Mouse (Mus musculus): ENCODE results near the gene Hoxa4. TPM values are rescaled to one million over a fixed set of nuclear protein-coding genes. Genes with fewer than 3 reads are reported as not detected.

The Hoxa4 gene
- total and polyA plus RNA-seq, 2 experiments from 2014 or later: 0.22 TPM; not detected in 1

DNA sequence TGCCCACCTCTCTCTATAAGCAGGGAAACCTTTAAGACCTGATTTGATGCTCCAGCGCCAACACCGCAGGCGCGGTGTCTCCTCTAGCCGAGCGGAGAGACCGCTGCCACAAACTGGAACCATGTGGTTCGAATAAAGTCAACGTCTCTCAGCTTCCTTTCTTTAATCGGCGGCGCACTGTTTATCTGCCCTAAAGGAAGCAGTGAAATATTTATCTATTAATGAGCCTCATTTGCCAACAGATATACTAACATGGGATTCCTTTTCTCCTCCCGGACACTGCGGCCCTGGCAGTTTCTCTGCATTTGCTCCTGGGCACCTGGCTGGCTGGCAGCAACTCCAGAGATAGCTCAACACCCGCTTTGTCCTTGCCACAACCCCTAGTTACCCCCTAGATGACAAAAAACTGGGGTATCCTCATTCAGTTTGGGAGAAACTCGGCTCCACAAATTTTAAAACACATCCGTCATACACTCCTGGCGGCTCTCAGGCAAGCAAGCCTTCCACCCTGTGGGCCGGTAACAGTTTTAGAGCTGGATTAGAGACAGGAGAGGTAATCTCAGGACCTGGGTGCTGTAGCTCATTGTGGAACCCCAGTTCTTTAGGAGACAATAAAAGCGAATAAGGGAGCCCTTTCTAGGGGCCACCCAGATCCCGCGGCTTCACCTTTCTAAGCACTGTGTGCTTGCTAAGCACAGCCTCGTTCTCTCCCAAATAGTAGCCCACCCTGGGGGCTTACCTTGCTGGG, 26.5 kb upstream of the Hoxa4 start:
- Histone ChIP-seq H3K4me1 (ENCODE audit: insufficient read depth, low read length) (no peaks in the 10 kb centered on the region), H3K27me3 (ENCODE audit: insufficient read depth, low read length) (peaks cover 97% of the 10 kb centered on the region), H3K27ac (ENCODE audit: low read depth, low read length) (no peak overlapping the region), H3K9ac (replicated peaks; ENCODE audit: low read length, poor library complexity, severe bottlenecking) (no peak overlapping the region), H3K4me2 (ENCODE audit: low read depth, low read length, poor library complexity, severe bottlenecking) (no peak overlapping the region), H3K36me3 (ENCODE audit: insufficient read depth, low read length) (no peaks in the 10 kb centered on the region), H3K9me3 (ENCODE audit: low read length) (no peaks in the 10 kb centered on the region), H3K4me3 (ENCODE audit: low read depth, low read length) (no peak overlapping the region)
- no peak for ATAC-seq (ENCODE audit: low FRiP score)
- DNase-seq (ENCODE audit: low spot score): no peak
- no peak for TF ChIP-seq CTCF (IDR thresholded peaks at IDR 0.05)
- WGBS: 5% methylated on average over 23 of the region's 23 CpGs

DNA sequence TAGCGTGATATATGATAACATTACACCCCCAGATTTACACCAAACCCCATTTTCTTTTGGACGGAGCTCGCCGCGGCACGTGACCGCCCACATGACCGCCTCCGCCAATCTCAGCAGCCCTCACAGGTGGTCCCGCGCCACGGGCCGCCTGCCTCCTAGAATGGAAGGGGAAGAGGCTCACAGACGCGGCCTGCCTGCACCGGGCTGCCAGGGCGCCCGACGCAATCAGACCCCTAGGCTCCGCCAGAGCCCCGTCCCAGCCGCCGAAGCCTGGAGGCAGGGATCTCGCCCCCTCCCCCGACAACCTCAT, 25.9 kb upstream of the Hoxa4 start:
- 1% methylated on average over 25 of the region's 25 CpGs for WGBS
- Histone ChIP-seq H3K9me3 (ENCODE audit: low read length) (no peaks in the 10 kb centered on the region), H3K27ac (ENCODE audit: low read depth, low read length) (no peak overlapping the region), H3K9ac (replicated peaks; ENCODE audit: low read length, poor library complexity, severe bottlenecking) (no peak overlapping the region), H3K4me1 (ENCODE audit: insufficient read depth, low read length) (no peaks in the 10 kb centered on the region), H3K4me2 (ENCODE audit: low read depth, low read length, poor library complexity, severe bottlenecking) (no peak overlapping the region), H3K36me3 (ENCODE audit: insufficient read depth, low read length) (no peaks in the 10 kb centered on the region), H3K27me3 (ENCODE audit: insufficient read depth, low read length) (peaks cover 98% of the 10 kb centered on the region), H3K4me3 (ENCODE audit: low read depth, low read length) (0 out of 2 replicates have a peak overlapping the region, but pooled peaks have one; percentile 2)
- no peak for TF ChIP-seq CTCF (IDR thresholded peaks at IDR 0.05)
- no peak for DNase-seq (ENCODE audit: low spot score)
- no peak for ATAC-seq (ENCODE audit: low FRiP score)

DNA sequence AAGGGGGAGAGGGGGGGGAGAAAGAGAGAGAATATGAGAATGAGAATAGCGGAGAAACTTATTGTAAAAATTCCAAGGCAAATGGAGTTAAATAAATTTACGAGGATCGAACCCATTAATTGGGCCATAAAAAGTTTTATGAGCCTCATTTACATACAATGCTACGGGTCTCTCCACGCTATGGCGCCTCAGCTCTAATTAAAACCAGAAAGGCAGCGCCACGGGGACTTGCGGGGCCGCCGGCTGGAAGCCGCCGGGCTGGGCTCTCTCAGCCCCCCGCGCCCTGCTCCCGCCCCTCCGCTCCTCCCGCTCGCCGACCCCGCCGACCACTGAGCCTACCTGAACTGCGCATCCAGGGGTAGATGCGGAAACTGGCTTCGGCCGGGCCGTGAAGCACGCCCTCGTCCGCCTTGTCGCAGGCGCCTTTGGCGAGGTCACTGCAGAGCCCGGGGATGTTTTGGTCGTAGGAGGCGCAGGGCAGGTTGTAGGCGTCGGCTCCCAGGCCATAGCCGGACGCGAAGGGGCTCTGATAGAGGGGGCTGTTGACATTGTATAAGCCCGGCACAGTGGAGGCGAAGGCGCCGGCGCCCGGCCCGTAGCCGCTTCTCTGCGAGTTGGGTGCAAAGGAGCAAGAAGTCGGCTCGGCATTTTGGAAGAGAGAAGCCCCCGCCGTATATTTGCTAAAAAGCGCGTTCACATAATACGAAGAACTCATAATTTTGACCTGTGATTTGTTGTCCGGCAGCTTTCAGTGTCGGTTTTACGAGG, 25.3 kb upstream of the Hoxa4 start:
- Histone ChIP-seq H3K4me3 (ENCODE audit: low read depth, low read length) (0 out of 2 replicates have a peak overlapping the region, but pooled peaks have one; percentile 2), H3K4me2 (ENCODE audit: low read depth, low read length, poor library complexity, severe bottlenecking) (no peak overlapping the region), H3K9me3 (ENCODE audit: low read length) (no peaks in the 10 kb centered on the region), H3K27me3 (ENCODE audit: insufficient read depth, low read length) (peaks cover 96% of the 10 kb centered on the region), H3K27ac (ENCODE audit: low read depth, low read length) (no peak overlapping the region), H3K4me1 (ENCODE audit: insufficient read depth, low read length) (no peaks in the 10 kb centered on the region), H3K9ac (replicated peaks; ENCODE audit: low read length, poor library complexity, severe bottlenecking) (no peak overlapping the region), H3K36me3 (ENCODE audit: insufficient read depth, low read length) (no peaks in the 10 kb centered on the region)
- no peak for ATAC-seq (ENCODE audit: low FRiP score)
- no peak for DNase-seq (ENCODE audit: low spot score)
- TF ChIP-seq CTCF (IDR thresholded peaks at IDR 0.05): no peak
- WGBS: 3% methylated on average over 59 of the region's 60 CpGs

DNA sequence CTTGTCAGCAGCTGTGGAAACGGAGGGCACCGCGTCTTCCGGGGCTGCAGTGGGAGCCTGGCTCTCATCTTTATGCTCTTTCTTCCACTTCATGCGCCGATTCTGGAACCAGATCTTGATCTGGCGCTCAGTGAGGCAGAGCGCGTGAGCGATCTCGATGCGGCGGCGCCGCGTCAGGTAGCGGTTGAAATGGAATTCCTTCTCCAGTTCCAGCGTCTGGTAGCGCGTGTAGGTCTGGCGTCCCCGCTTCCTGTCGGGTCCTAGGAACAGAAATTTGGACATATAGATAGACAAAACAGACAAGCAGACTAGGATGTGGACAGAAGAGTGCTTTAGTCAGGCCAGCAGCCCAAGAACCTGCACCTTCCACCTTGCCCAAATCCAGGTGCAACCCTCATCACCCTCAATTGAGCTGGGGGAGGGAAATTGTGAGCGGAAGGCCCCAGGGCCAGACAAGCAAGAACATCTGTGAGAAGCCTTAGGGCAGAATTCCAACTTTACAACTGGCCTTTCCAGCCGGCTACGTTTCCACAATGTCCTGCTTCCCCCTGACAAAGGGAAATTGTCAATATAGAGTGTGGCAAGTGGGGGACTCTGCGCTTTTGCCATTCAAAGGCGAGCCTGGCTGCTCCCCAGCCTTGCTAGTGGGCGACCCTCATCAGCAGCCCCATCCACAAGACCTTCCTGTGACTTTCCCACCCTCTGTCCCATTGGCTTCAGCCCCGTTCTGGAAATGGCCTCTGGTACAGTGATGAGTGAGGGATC, 24.4 kb upstream of the Hoxa4 start:
- peaks cover 99% of the 10 kb centered on the region for H3K27me3 ChIP-seq (ENCODE audit: insufficient read depth, low read length)
- H3K27ac ChIP-seq (ENCODE audit: low read depth, low read length): no peak overlapping the region
- no peaks in the 10 kb centered on the region for H3K4me1 ChIP-seq (ENCODE audit: insufficient read depth, low read length)
- H3K4me3 ChIP-seq (ENCODE audit: low read depth, low read length): no peak overlapping the region
- no peaks in the 10 kb centered on the region for H3K36me3 ChIP-seq (ENCODE audit: insufficient read depth, low read length)
- no peak overlapping the region for H3K9ac ChIP-seq (replicated peaks; ENCODE audit: low read length, poor library complexity, severe bottlenecking)
- ATAC-seq (ENCODE audit: low FRiP score): no peak
- no peak for DNase-seq (ENCODE audit: low spot score)
- 3% methylated on average over 30 of the region's 30 CpGs for WGBS
- no peak overlapping the region for H3K4me2 ChIP-seq (ENCODE audit: low read depth, low read length, poor library complexity, severe bottlenecking)
- no peaks in the 10 kb centered on the region for H3K9me3 ChIP-seq (ENCODE audit: low read length)
- no peak for TF ChIP-seq CTCF (IDR thresholded peaks at IDR 0.05)

DNA sequence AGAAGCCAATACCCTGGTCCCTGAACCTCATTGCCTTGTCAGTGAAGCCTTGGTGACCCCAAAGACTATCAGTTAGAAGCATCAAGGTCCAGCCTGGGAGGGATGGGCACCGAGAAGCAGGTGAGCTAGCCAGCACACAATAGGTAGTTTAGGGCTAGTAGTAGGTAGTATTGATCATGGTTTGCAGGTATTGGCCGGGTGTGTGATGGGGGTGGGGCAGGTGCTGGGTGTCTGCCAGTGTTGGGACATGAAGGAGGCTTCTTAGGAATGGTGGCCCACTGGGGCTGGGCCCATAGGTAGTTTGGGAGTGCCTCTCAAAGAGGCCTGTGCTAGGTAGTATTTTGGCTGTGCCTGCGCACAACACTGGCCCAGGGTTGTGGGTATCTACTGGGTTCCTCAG, 23.5 kb upstream of the Hoxa4 start:
- 4% methylated on average over 3 of the region's 3 CpGs for WGBS
- Histone ChIP-seq H3K9ac (replicated peaks; ENCODE audit: low read length, poor library complexity, severe bottlenecking) (no peak overlapping the region), H3K4me3 (ENCODE audit: low read depth, low read length) (no peak overlapping the region), H3K27ac (ENCODE audit: low read depth, low read length) (no peak overlapping the region), H3K4me1 (ENCODE audit: insufficient read depth, low read length) (no peaks in the 10 kb centered on the region), H3K9me3 (ENCODE audit: low read length) (no peaks in the 10 kb centered on the region), H3K36me3 (ENCODE audit: insufficient read depth, low read length) (no peaks in the 10 kb centered on the region), H3K4me2 (ENCODE audit: low read depth, low read length, poor library complexity, severe bottlenecking) (no peak overlapping the region), H3K27me3 (ENCODE audit: insufficient read depth, low read length) (peaks cover 97% of the 10 kb centered on the region)
- ATAC-seq (ENCODE audit: low FRiP score): no peak
- no peak for TF ChIP-seq CTCF (IDR thresholded peaks at IDR 0.05)
- no peak for DNase-seq (ENCODE audit: low spot score)

Measured in midbrain, postnatal 0 days (tissue).